Mouse (Mus musculus): ENCODE measurements around the gene Adam12. TPM values are rescaled to one million over a fixed set of nuclear protein-coding genes. Genes with fewer than 3 reads are reported as not detected.
A peak's percentile ranks its signal among the peaks of the same experiment; 100 is the strongest.

Adam12 gene
- total RNA-seq, 2 experiments from 2014 or later = 8.1 to 8.7 TPM

GRCm38 (mm10) chr7:134026200-134027019 lies 205.5 kb downstream of the Adam12 start:
- peak in 1 of 2 experiments; percentile 27 for DNase-seq (ENCODE audit: extremely low spot score in 1 of 2, low spot score in 1 of 2)

- no peak for DNase-seq (ENCODE audit: extremely low spot score in 1 of 2, low spot score in 1 of 2)
Observed at GRCm38 (mm10) chr7:134022157-134022885, 209.6 kb downstream of the Adam12 start.

- DNase-seq (ENCODE audit: extremely low spot score in 1 of 2, low spot score in 1 of 2) = no peak
Observed at GRCm38 (mm10) chr7:134015226-134015625, 216.7 kb downstream of the Adam12 start.

GRCm38 (mm10) chr7:134014733-134015132 lies 217.2 kb downstream of the Adam12 start:
- no peak for DNase-seq (ENCODE audit: extremely low spot score in 1 of 2, low spot score in 1 of 2)

- DNase-seq (ENCODE audit: extremely low spot score in 1 of 2, low spot score in 1 of 2) = no peak
Observed at GRCm38 (mm10) chr7:134009157-134009556, 222.8 kb downstream of the Adam12 start.

DNA sequence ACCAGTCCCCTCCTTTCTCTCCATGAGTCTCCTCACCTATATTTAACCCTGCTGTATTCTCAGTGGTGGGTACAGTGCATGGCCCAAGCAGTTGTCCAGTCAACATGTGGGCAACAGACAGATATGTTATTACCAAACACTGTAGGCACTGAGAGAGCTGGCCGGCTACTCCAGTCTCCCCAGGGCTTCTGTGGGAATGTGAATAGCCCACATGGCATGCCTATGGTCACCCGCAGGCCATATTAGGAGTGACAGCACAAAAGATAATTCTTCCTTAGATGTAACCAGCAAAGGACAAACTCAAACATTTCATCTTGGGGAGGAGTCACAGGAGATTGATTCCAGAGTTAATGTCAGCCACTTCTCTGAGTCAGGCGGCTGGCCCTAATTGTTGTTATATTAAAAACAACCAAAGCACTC lies 224.0 kb downstream of the Adam12 start:
- DNase-seq (ENCODE audit: extremely low spot score in 1 of 2, low spot score in 1 of 2) = no peak

- no peak for DNase-seq (ENCODE audit: extremely low spot score in 1 of 2, low spot score in 1 of 2)
Observed at GRCm38 (mm10) chr7:134001581-134001980, 230.4 kb downstream of the Adam12 start.

DNA sequence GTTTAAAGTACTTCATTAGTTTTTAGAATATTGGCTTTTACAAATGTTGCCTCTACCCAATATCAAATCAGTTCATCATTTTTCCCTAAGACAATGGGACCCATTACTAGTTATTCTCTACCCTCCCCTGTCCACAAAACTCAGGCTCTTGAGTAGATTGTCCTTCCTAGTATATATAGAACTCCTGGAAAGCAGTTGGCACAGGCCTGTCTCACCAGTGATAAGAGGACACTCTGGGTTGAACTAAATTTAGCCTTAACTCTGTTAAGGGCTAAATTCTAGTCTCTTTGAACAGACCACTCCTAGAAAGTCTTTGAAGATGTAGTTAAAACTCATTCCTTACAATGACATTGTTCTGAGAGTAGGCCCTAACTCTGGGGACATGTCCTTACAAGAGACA lies 241.0 kb downstream of the Adam12 start:
- no peak for DNase-seq (ENCODE audit: extremely low spot score in 1 of 2, low spot score in 1 of 2)

- DNase-seq (ENCODE audit: extremely low spot score in 1 of 2, low spot score in 1 of 2) = no peak
Observed at GRCm38 (mm10) chr7:133988356-133988755, 243.6 kb downstream of the Adam12 start.

- no peak for DNase-seq (ENCODE audit: extremely low spot score in 1 of 2, low spot score in 1 of 2)
Observed at GRCm38 (mm10) chr7:133986201-133986600, 245.7 kb downstream of the Adam12 start.

DNA sequence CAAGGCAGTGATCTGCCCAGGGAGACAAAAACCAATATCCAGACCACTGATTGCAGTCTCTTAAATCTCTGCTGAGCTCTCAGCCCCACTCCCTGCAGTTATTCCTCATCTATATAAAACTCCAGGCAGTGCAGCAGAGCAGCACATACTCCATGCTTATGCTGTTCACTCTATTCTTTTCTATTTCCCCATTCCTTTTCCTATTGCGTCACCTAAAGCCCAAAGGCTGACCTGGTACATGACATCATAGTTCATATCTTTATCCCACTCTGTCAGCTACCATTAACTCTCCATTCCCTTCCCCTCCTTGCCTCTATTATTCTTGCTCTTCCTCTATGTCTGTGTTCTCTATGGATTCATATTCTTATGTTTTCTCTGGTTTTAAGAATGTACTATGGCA lies 246.3 kb downstream of the Adam12 start:
- no peak for DNase-seq (ENCODE audit: extremely low spot score in 1 of 2, low spot score in 1 of 2)

DNA sequence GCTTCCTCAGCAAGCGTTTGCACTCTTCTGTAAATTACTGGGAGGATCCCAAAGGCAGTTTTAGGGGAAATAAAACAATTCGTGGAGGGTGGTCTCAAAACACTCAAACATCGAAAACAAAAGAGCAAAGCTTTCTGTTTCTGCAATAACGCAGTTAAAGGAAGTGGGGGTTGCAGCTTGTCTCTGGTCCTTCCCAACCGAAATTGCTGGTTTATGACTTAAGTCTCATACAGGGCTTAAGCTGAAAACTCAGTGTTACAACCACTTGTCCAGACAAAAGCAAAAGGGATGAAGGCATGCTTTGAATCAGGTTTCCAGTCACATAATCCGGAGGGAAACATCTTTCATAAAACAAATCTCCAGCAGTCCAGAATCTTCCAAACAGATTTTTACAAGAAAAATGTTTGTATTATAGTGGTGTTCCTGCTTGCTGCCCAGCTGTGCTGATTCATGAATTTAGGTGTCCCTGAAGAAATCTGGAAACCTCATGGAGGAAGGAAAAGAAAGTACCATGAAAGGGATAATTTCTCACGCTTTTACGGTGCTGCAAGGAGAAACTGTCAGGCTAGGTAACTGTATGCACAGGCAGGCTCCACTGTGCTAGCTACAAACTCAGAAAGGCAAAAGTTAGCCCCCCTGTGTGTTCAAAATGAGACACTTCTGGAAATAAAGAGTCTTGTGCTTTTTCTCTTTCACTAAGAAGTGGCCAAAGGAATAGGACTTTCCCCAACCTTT lies 255.4 kb downstream of the Adam12 start:
- no peak for DNase-seq (ENCODE audit: extremely low spot score in 1 of 2, low spot score in 1 of 2)

GRCm38 (mm10) chr7:133971086-133971485 lies 260.9 kb downstream of the Adam12 start:
- DNase-seq (ENCODE audit: extremely low spot score in 1 of 2, low spot score in 1 of 2) = no peak

DNA sequence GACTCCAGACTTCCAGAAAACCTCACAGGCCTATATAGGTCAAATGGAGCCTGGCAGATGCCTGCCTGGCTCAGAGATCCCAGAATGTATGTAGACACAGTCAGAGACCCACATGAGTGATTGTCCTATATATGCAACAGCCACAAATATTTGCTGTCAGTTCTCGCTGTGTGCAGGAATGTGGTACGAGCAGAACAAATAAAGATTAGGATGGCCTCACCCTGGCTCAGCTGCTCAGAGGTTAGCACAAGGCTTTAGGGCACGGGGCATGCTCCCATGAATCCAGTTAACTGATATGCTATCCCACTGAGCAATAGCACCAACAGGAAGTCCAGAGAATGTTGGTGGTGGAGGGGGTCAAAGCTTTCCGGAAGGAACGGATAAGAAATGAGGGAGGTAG lies 261.5 kb downstream of the Adam12 start:
- DNase-seq (ENCODE audit: extremely low spot score in 1 of 2, low spot score in 1 of 2) = no peak

DNA sequence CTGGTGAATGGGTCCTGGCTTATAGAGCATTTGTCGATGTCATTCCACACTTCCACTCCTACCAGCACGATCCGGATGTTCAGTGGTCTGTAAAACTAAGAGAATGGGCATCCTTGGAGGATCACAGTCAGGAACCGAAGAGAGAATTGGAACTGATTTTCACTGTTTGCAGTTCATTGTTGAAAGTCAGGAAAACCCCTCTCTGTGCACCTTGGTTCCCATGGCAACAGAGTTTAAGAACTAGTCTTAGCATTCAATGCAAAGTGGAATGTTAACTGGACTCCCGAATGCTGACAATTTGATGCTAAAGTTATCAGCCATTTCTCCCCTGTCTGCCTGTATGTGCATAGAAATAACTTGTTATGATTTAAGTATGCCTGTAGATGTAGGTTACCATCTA lies 264.0 kb downstream of the Adam12 start:
- DNase-seq (ENCODE audit: extremely low spot score in 1 of 2, low spot score in 1 of 2) = no peak

GRCm38 (mm10) chr7:133963501-133963900 lies 268.4 kb downstream of the Adam12 start:
- no peak for DNase-seq (ENCODE audit: extremely low spot score in 1 of 2, low spot score in 1 of 2)

DNA sequence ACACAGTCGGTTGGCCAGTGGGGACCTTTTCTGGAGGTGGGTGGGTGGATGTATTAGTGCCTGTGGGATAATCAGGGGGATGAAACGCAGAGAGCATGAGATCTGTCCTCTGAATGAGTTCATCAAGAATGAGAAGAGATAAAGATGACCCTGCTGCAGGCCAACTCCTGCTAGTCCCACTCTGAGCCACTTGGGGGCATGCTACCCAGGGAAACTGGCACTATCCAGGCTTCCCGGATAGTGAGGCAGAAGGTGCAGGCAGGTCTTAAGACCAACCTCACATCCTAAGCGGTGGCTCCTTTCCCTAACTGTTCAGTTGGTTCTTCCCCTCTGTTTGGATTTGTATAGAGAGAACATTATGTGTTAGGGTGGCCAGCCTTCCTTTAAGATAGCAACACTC lies 272.7 kb downstream of the Adam12 start:
- peak; percentile 20 to 42 for DNase-seq (ENCODE audit: extremely low spot score in 1 of 2, low spot score in 1 of 2)

DNA sequence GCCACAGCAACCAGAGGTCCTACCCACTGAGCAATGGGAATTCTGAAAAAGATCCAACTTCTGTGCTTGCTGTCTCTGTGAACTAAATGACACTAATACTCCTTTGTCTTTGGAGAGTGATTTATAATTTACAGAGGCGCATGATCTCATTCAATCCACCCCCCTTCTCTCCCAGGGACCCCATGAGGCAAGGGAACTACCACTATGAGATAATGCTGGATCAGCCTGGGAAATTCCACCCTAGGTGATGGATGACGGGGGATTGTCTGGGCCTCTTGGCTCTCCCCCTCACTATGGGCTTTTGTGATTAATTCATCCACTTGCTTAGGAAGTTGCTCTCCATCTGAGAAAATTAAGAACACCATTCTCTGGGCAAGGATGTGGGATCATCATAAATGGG lies 274.1 kb downstream of the Adam12 start:
- DNase-seq (ENCODE audit: extremely low spot score in 1 of 2, low spot score in 1 of 2) = no peak

GRCm38 (mm10) chr7:133954111-133955091 lies 277.5 kb downstream of the Adam12 start:
- no peak for DNase-seq (ENCODE audit: extremely low spot score in 1 of 2, low spot score in 1 of 2)

All from layer of hippocampus, postnatal 25 days (tissue).